Comparison of ENCODE assay signal across 28 mouse cellular contexts in the genomic region with DNA sequence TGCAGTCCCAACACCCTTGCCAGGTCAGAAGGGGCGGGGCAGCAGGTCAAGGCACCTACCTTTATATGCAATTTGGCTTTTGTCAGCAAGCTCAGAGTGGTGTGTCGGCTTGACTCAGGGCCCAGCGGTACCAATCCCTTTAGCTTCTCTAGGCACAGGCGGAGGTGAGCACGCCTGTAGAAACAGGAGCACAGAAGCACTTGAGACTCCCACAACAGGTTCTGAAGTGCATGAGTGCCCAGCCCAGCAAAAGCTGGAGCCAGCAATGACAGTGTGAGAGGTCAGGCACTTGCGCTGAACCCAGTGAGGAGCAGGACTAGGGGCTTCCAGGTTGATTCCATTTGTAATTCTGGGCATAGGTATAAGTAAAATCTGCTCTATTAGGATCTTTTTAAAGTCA. TPM values are rescaled to one million over a fixed set of nuclear protein-coding genes. Genes with fewer than 3 reads are reported as not detected.
DNase-seq lines count a peak whose midpoint lies in the region; ATAC-seq and TF ChIP-seq lines count a peak whose summit lies in the region.
"Had no signal": no experiment of that assay in that cellular context is flagged by ENCODE, and none has a peak within 500 bp of the region (broad histone marks: within the 10 kb centered on the region; RNA-seq: fewer than 3 reads in every experiment).

No protein-coding gene starts in this region.

- peaks cover 2% of the 10 kb centered on the region; the same call in 1 of the 2 replicates for H3K4me1 ChIP-seq in lung, adult 2 months (ENCODE audit: control insufficient read depth, insufficient read depth, low read length)
- H3K4me1 ChIP-seq: embryonic facial prominence, embryonic 10.5 days; embryonic facial prominence, embryonic 13.5 days; hindbrain, embryonic 13.5 days had no signal

- H3K4me3 ChIP-seq in lung, adult 2 months (replicated peaks; ENCODE audit: extremely low read depth, low read depth, low read length), result no peak overlapping the region
- H3K4me3 ChIP-seq: embryonic facial prominence, embryonic 10.5 days; embryonic facial prominence, embryonic 13.5 days; gastrocnemius, adult 2 months; hindbrain, embryonic 13.5 days had no signal

- 77% methylated on average over 6 of the region's 6 CpGs for WGBS in lung, adult 2 months

- TF ChIP-seq POLR2A in lung, adult 2 months (IDR thresholded peaks at IDR 0.05; ENCODE audit: borderline replicate concordance, extremely low read depth, low read depth, low read length), result no peak

- intact Hi-C loops in left cerebral cortex, postnatal 10 days (cut with DNase I), result no loop called here

- no peak for ATAC-seq in erythroblast, adult 5-6 weeks (replicated peaks; ENCODE audit: low FRiP score, poor library complexity, severe bottlenecking)
- ATAC-seq: forebrain, embryonic 14.5 days; forebrain, postnatal 0 days; hindbrain, embryonic 16.5 days; Patski had no signal

- peak; percentile 55 for DNase-seq in lung, adult 2 months
- DNase-seq in lung, postnatal 10 days, result peak; percentile 42
- DNase-seq in lung, postnatal 36 days, result peak; percentile 79
- DNase-seq in left cerebral cortex, postnatal 10 days (ENCODE audit: extremely low spot score in 1 of 2, low spot score in 2 of 2), result no peak
- DNase-seq in embryo, embryonic 10 days (ENCODE audit: low spot score), result no peak
- DNase-seq: adrenal gland, postnatal 10 days; adrenal gland, postnatal 36 days; B cell, adult 2 months; cerebellum, adult 2 months; cerebellum, adult 9-11 months; cerebellum, postnatal 25 days; embryo, embryonic 11 days; forebrain, postnatal 0 days; gastrocnemius, adult 2 months; gastrocnemius, postnatal 14 days; heart, adult 11 months had no signal

- TF ChIP-seq CTCF in lung, adult 2 months (IDR thresholded peaks at IDR 0.05; ENCODE audit: insufficient read depth, low read length), result no peak

RNA-seq across cellular contexts. Expression of a gene that starts 15.9 kb away (rescaled TPM):
- polyA plus RNA-seq in lung, adult 2 months (2012; rRNA removed), result 14.8 and 19.1 TPM in 2 replicates
- total RNA-seq in erythroblast, adult 5-6 weeks (2015; ENCODE audit: low replicate concordance), result 323 and 336 TPM in 2 replicates
- 573 and 620 TPM in 2 replicates for total RNA-seq in erythroblast, adult 5-6 weeks (2017; ENCODE audit: low replicate concordance)
- 10 to 100 TPM; 14.7 to 18.7 TPM for total RNA-seq in left cerebral cortex, postnatal 10 days (2021)

RNA-seq across cellular contexts. Expression of a gene that starts 25.1 kb away (rescaled TPM):
- polyA plus RNA-seq in lung, adult 2 months (2012; rRNA removed), result 0.43 and 263 TPM in 2 replicates
- total RNA-seq in erythroblast, adult 5-6 weeks (2015; ENCODE audit: low replicate concordance), result 6.1 and 10.2 TPM in 2 replicates
- 0.28 and 1.4 TPM in 2 replicates for total RNA-seq in erythroblast, adult 5-6 weeks (2017; ENCODE audit: low replicate concordance)
- total RNA-seq in left cerebral cortex, postnatal 10 days (2021), result 1 to 10 TPM; 1.3 to 1.7 TPM
- total RNA-seq: CH12.LX; gastrocnemius, adult 2 months; heart, adult 8-10 months had no signal
- polyA plus RNA-seq: G1E; heart, embryonic 11.5 days; heart, embryonic 14.5 days; Patski had no signal

RNA-seq across cellular contexts. Expression of a gene that starts 31.3 kb away (rescaled TPM):
- polyA plus RNA-seq in lung, adult 2 months (2012; rRNA removed), result 8.4 and 9.8 TPM in 2 replicates
- 22.4 and 32.1 TPM in 2 replicates for total RNA-seq in erythroblast, adult 5-6 weeks (2015; ENCODE audit: low replicate concordance)
- total RNA-seq in erythroblast, adult 5-6 weeks (2017; ENCODE audit: low replicate concordance), result 65.8 and 91.9 TPM in 2 replicates
- total RNA-seq in left cerebral cortex, postnatal 10 days (2021), result 10 to 100 TPM; 51.8 to 53.7 TPM

Comparison
In these comparisons a context has a peak if more than half of its experiments do, and no peak if none do; other contexts are left out.
1. DNase-seq: peak in lung, adult 2 months (single experiment), lung, postnatal 10 days (single experiment) and lung, postnatal 36 days (single experiment); none in left cerebral cortex, postnatal 10 days (0 of 2) and embryo, embryonic 10 days (single experiment).
2. RNA of a gene that starts 15.9 kb away (total RNA-seq): 323 to 620 TPM in erythroblast, adult 5-6 weeks; 14.7 to 18.7 TPM in left cerebral cortex, postnatal 10 days; every median in the first group is over 10 times any median in the second.